Mouse (Mus musculus): Measurements from ENCODE around the gene Wnk2.

DNA sequence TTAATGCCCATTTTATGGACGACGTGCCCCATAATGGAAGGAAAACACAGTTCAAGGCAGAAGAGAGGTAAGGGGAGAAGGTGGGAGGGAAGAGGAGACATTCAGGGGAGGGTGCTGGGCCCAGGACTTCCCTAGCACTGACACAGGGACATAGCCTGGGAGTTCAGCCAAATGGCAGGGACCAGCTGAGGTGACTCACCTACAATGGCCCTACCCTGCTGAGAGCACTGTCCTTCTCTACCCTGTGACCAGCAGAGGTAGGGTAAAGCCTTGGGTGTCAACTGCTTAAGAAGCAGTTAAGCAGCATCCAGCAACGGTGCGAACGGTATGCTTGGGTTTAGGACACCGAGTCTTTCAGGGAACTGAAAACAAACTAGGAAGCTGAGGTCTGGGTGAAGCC, 58.9 kb downstream of the Wnk2 start:
- no peak for TF ChIP-seq E2F4 (IDR thresholded peaks at IDR 0.05; ENCODE audit: insufficient read depth)
- no peak for TF ChIP-seq TCF3 (IDR thresholded peaks at IDR 0.05; ENCODE audit: insufficient read length, low read depth)
- TF ChIP-seq POLR2A (IDR thresholded peaks at IDR 0.05; ENCODE audit: insufficient read length, low read depth) = no peak
- no peak for TF ChIP-seq CEBPB (IDR thresholded peaks at IDR 0.05; ENCODE audit: insufficient read depth, poor library complexity, severe bottlenecking)
- no peak for TF ChIP-seq MYOG (IDR thresholded peaks at IDR 0.05; ENCODE audit: control insufficient read depth in 1 of 3, insufficient read depth in 1 of 3, insufficient read length in 2 of 3, low read depth in 2 of 3)
- no peak for TF ChIP-seq MAX (IDR thresholded peaks at IDR 0.05; ENCODE audit: low read depth)
- TF ChIP-seq MYOD1 (IDR thresholded peaks at IDR 0.05; ENCODE audit: control insufficient read depth in 1 of 3, insufficient read length in 2 of 3, low read depth in 2 of 3) = no peak
- TF ChIP-seq TCF12 (IDR thresholded peaks at IDR 0.05; ENCODE audit: insufficient read depth, poor library complexity, severe bottlenecking) = no peak
- no peak for TF ChIP-seq POLR2AphosphoS2 (IDR thresholded peaks at IDR 0.05; ENCODE audit: insufficient read length, low read depth)
- no peak for TF ChIP-seq USF1 (IDR thresholded peaks at IDR 0.05; ENCODE audit: low read depth)
- TF ChIP-seq SRF (IDR thresholded peaks at IDR 0.05; ENCODE audit: control insufficient read depth, insufficient read length, low read depth) = no peak
- no peak for TF ChIP-seq REST (IDR thresholded peaks at IDR 0.05; ENCODE audit: insufficient read depth, insufficient read length)
